Mouse (Mus musculus) T-helper 2 cell (primary cell): ENCODE data around the gene Dnah7c.
"Not testable (repeated sequence)": the region's sequence is repeated elsewhere in the genome, so short reads cannot be mapped to it uniquely, and the experiment has no call there.

ENCODE experiments used
- in situ Hi-C: fragments of 300-600 bp; cut with MboI, MseI; formaldehyde crosslinking; loops from one replicate; pipeline ENCODE4 v1.15.1; 2025; ENCODE audit warnings: high pct_unique_total_duplicates

Dnah7c gene

DNA sequence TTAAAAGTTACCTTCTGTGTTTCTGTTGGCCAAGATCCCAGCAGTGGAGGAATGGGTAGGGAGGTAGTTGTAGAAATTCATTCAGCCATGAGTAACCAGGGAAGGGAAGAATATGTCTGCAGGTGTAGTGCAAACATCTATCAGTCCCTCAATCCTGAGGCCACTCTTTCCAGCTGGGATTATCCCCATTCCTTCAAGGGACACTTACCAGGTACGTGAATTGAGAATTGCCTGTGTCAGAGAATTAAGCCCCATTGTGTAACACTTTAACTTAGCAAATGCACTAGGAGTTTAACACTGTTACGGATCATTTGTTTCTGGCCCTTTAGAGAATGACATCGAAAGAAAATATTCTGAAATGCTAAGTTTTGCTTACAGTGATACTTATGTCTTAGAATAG is 304.3 kb downstream of the Dnah7c start:
- in situ Hi-C loops: not testable (repeated sequence)

DNA sequence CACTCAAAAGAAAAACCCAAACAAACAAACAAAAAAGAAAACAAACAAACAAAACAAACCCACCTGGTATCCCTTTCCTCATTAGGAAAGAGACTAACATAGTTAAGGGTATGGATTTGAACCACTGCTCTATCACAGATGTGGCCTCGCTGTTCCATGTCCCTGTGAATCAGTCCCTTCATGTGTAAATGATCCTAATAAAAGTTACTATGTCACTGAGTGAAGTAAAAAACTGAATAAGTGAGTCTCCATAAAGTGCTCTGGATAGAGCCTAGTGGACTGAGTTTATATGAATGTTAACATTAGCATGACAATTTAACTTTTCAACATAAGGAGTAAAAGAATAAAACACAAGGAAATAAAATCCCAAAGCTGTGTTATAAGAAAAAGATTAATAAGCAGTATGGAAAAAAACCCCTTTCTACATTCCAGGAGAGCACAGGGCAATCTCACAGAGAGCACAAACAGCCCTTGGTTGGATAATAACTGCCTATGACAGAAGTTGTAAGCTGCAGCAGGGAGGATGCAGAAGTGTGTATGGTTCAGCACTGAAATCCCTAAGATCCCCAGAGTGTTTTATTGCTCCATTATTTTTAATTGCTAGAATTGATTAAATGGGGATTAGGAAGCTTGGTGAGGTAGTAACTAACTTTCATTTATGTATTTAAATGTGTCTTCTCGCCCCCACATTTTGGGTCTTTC is 308.2 kb downstream of the Dnah7c start:
- in situ Hi-C loops: not testable (repeated sequence)

DNA sequence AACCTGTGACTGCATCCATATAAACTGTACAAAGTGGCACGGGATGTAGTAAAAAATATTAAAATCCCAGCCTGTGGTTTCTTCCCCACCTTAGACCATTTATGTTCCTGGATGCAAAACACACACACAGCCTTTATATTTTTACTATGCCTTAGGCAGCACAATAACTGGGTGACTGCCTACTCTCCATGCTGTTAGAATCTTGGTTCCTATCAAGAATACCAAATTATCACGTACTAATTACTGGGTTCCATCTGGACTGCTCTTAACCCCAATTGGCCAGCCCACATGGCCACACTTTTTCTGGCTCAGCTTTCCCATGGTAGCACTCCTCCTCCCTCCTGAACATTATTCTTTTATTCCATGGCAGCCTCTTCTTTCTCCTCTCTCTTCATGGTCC is 309.1 kb downstream of the Dnah7c start:
- in situ Hi-C loops: not testable (repeated sequence)

DNA sequence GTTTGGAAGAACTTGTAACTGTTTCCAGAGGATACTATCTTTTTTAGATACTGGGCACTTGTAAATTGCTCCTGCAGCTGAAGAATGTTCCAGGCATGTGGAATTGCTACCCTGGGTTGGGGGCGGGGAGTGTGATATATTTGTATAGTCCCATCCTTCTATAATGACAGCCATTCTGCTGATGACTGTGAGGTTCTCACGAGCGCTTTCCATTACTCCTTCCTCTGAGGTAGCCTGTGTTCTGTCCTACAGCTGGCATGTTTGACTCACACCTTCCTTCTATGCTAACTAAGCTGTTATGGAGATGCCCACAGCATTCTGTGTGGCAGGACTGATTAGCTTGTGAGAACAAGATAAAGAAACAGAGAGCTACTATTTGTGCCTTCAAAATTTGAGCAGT is 339.2 kb downstream of the Dnah7c start:
- in situ Hi-C loops: loop anchor here (10.0 kb wide), 1 partner anchor 440 kb away; no protein-coding TSS in a partner anchor

DNA sequence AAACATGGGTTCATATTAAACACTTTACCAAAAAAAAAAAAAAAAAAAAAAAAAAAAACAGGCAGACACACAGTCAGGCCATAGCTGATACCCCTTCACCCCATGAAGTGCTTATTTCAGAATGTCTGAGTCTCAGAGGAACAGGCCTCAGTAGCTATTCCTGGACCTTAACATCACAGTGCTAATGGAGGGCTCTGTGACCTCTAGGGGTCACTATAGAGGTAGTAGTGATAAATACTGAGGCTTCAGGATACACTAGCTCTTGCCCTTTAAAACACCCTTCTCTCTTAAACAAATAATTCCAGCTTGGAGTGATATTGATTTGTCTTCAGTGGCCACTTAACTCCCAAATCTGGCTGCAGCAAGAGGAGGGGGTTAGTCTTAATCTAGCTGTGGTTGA is 343.9 kb downstream of the Dnah7c start:
- in situ Hi-C loops: loop anchor here (10.0 kb wide), 1 partner anchor 445 kb away; no protein-coding TSS in a partner anchor

DNA sequence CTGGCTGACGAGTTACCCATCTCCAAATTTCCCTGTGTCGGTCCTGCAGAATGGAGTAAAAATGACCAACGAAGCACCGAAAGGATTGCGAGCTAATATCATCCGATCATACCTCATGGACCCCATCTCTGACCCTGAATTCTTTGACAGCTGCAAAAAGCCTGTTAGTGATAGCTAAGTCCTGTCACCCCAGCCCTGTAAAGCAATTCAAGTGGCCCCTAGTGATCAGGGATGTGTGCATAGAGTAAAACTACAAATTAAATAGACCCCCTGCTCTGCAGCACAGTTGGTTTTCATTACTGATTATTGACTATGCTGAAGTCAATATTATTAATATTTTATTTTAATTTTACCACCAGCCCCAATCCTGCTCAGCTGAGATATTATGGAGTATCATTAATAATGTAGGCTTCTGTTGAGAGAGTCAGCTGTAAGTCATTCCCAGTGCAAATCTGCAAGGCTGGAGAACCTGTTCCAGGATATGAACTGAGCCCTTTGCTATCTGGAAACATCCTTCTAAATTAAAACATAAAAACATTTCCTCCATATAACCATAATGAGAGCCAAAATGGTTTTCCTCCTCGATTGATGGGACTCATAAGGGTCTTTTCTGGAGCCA is 344.8 kb downstream of the Dnah7c start:
- in situ Hi-C loops: not testable (repeated sequence)

DNA sequence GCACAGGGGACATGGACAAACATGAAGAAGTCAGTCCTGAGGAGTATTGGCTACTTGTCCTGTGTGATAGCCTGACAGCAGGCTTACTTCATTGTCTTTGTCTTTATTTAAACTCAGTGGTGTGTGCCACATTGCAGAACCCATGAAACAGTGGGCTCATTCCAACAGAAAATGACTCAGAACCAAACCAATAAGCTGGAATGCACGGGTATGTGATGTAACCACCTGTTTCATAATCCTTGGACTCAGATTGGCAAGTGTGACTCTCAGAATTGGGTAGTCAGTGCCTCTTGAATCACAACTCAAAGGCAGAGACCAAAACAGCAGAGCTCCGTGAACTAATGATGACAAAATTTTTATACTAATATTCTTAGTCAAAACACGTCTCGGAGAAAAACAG is 356.8 kb downstream of the Dnah7c start:
- in situ Hi-C loops: not testable (repeated sequence)

DNA sequence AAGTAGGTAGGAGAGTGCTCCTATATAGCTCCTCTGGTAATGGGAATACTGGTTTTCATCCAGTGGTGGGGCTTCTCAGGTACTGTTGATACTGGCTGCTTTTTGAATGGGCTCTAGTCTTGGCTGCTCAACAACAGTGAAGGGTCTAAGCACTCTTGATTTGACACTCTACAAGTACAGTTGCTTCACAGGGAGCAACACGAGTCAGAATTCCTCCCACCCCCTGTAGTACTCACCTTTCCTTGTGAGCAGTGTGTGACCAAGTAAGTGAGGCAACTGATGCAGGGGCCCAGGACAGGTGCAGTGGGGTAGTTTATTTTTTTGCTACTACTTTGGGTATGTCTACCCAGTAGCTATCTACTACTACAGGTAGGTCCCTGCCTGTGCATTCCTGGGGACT is 379.7 kb downstream of the Dnah7c start:
- in situ Hi-C loops: no loop called here

DNA sequence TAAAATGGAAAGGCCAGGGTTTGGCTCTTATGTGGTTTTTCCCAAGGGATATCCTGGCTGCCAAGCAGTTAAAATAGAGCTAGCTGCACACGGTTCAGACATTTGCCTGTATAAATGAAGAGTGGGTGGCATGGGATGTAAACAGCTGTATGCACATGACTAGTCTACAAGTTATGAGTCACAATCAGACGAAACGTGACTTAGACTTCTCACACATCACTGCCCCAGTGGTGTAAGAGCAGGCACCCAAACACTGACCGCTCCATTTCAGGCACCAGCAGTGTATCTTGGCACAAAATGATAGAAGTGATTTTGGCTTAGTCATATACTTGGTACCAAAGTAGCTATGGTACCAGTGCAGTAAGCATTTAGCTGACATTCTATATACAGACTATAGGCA is 383.2 kb downstream of the Dnah7c start:
- in situ Hi-C loops: not testable (repeated sequence)

DNA sequence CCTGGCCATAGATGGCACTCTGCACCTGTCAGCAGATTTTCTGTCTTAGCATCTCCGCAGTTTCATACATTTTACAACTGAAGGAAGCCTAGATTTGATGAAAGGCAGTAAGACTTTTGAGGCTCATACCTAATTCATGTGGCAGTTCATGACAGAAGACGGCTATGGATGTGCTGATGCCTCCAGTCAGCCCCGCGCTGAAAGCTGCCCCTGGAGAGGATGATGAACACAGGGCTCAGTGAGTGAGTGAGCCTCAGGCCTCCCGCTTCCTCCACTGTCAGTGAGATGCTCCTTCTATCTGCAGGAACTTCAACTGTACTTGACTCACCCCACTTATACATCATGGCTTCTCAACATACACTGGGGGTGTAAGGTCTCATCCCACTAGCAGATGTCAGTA is 392.5 kb downstream of the Dnah7c start:
- in situ Hi-C loops: no loop called here

DNA sequence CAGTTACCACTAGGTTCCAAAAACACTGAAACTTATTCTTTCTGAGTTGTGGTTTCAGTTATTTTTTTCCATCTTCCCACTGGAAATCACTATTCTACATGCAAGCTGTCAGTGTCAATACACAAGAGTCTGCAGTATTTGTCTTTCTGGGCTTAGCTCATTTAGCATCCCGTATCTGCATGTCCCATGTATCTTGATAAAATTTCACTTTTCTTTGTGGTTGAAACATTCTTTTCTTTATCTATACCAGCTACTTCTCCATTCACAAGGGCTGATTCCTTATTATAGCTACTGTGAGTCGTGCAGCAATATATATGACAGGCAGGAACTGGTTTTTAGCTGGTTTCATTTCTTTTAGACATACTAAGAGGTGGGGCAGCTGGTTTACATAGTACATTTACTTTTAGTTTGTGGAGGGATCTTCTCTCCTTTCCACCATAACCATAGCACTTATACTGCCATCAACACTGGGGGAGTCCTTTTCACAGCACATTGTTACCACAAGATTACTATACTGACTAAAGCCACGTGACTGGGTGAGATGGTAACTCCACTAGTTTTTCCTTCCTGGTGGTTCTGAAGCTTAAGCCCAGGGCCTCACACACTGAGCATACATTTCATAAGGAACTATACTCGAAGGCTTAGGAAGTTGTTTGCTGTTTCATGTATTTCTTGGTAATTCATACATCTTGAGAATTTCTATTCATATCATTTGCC is 397.0 kb downstream of the Dnah7c start:
- in situ Hi-C loops: no loop called here

DNA sequence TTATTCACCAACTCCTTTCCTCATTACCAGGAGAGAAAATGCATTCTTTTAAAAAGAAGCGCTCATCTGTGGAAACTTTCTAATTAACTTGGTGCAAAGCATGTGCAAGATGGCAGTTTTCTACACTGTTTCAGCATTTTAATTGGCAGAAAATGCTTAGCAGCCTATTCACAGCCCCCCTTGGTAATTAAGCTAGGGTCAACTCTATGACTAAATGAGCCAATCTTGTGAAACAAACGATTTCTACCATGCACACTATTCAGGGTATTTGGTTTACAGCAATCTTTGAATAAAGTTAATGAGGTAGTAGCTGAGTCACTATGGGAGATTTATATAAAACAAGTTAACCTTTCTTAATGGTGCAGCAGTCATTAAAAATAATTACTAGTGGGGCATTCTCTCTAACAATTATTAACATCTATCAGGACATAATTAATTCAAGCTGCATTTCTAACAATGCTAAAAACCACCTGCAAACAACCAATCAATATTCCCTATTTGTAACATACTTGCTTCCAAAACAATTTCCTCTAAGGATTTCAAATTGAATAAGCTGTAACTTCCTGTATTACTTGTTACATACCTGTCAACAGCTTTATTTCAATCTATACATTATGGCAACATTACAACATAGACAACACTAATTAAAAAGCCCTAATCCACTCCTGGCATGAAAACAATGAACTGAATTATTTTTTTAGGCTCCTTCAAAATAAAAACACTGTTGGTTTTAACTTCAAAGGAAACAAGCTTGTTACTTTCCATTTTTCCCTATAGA is 404.9 kb downstream of the Dnah7c start:
- in situ Hi-C loops: no loop called here

DNA sequence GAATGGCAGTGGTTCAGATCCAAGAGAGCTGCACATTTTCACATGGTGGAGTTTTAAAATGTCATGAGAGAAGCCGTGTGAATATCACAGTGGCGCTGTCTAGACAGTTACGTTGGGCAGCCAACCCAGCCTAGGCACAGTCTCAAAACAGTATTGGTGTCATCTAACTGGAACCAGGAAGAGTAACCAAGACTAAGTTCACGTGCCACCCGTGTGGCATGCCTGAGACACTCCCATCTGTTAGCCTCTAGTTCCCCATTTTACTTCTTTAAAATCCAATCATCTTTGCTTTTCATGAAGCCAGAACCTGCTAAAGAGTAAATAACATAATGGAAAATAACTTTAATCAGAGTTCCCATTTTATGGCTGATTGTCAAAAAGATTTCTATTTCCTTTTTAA is 406.5 kb downstream of the Dnah7c start:
- in situ Hi-C loops: no loop called here

DNA sequence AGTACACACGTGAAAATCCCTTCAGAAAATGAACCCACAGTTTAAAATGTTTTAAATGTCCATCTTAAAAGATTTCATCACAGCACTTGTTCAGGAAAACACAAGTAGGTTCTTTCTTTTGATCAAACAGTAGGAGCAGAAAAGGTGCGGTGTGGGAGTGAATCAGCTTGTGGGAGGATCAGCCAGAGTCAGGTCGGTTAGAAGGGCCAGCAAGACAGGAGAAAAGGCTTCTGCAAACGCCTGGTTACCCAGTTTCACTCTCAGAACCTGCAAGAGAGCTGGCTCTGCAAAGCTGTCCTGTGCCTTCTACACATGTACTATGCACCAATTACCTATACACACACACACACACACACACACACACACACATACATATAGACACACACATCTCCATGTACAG is 418.0 kb downstream of the Dnah7c start:
- in situ Hi-C loops: no loop called here

DNA sequence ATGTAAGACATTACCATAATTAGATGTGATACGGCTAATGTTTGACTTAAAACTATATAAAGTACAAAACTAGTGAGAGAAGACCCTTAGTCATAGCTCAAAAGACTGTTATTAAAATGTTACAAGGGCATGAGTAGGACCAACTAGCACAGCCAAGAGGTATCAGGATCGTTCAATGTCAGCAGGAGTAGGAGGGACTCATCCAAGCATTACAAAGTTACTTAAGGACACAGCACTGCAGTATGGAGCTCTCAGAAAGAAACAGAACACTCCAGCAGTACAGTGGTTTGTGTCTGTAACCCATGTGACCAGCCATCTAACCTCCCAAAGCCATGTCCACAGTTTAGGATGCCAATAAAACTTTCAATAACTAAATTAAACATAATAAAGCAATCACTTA is 418.9 kb downstream of the Dnah7c start:
- in situ Hi-C loops: no loop called here

DNA sequence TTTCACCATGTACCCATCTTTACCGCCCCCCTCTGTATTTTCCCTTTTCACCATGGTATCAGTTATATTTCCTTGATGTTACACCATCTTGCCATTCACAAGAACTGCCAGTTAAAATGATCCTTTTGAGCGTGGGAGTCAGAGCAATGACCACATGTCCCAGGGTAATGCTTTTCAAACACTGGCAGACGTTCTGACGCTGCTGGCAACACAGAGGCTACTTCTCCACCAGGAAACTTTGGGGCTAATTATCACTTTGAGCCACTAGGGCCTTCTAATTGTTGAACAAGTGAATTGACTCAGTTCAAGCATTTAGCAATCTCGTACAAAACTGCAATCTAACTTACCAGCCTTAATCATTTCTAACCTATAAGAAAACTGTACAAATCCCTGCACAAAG is 419.8 kb downstream of the Dnah7c start:
- in situ Hi-C loops: no loop called here

DNA sequence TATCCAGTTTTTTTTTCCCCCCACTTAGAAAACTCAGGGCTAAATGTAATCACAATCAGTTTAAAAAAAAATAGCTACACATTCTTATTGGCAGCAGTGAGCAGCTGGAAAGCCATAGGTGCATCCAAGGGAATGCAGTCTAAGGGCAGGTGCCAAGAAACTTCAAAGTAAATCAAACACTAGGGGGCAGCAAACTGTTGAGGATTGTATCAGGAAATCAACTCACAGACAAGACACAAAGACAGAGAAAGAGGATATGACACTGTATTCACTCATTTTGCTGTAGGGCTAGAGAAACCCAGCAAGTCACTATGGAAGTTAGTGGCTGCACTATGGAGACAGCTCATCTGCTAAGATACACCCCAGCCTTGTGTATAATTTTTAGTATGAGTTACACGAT is 424.4 kb downstream of the Dnah7c start:
- in situ Hi-C loops: loop anchor here (25.0 kb wide), 1 partner anchor 1062 kb away; the partner anchor contains the start of gene Wdr75

DNA sequence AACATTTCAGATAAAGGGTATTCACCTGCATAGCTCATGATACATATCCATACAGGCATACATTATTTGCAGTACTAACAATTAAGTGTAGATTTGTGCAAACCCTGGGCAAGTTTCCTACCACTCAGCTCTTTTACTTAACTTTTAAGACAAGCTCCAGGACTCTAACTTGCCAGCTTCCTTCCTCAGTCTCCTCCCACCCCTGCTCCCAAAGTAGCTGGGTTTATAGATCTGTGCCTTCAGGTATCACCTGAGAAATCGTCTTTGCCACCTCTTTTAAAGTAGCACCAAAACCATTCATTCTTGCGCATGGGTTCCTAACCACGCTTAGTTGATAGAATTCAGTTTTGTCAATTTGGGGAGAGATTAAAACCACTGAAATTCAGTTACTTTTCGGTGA is 426.2 kb downstream of the Dnah7c start:
- in situ Hi-C loops: loop anchor here (25.0 kb wide), 1 partner anchor 1064 kb away; the partner anchor contains the start of gene Wdr75

DNA sequence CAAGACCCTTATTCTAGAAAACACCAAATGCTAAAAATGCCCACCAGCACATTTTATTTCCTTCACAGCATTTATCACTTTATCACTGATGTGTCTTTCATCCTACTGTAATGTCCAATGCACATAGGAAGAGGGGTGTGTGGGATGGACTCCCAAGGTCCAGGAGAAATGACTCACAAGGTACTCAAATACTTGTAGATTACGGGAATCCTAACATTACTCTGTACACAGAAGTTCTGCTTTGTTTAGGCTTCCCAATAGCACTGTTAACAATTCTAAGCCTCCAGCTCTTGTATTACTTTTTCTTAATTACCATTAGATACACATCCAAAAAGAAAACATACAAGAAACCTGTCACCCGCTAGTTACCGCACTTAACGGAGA is 426.8 kb downstream of the Dnah7c start:
- in situ Hi-C loops: loop anchor here (25.0 kb wide), 1 partner anchor 1065 kb away; the partner anchor contains the start of gene Wdr75

DNA sequence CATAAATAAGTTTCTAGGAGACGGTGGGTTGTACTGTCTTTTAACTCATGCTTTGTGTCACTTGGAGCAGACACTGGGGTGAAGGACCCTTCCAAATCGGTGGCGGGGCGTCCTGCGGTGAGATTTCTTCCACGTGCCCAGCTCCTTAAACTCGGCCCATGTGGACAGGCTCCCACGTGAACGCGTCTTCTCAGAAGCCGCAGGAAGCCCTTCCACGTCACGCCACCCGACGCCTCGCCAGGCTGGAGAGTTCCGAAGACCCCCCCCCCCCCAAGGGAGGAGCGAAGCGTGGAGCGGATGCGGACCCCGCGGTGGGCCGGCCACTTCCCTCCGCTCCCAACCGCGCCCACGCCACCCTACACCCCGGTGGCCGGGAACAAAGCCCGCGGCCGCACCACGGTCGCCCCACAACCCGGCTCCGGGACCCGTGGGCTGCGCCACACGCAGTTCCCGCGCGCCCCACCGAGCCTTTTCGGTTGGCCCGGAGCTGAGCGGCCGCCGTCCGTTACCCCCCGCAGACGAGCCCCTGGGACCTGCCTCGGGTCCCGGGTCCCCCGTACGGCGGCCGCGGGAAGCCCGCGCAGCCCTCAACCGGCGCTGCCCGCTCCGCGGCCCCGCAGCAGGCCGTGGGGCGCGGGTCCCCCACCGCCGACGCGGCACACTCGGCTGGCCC is 427.3 kb downstream of the Dnah7c start:
- in situ Hi-C loops: loop anchor here (25.0 kb wide), 1 partner anchor 1065 kb away; the partner anchor contains the start of gene Wdr75
